Mouse (Mus musculus) testis, adult 2 months (tissue): ENCODE measurements at regions not wholly inside any gene's neighbourhood (a gene's known extent, or its start where the extent isn't known, plus 50 kb on each side); places are given as distances from the start of the nearest gene placed in this dataset.
A peak's percentile ranks its signal among the peaks of the same experiment; 100 is the strongest.

ENCODE experiments used
- H3K27ac ChIP-seq: fragments of 200-500 bp; 2 replicates; pipeline ENCODE4 v1.5.1; 2012; ENCODE audit warnings: low read depth, low read length; ENCODE audit not compliant: control insufficient read depth, insufficient read depth
- H3K27me3 ChIP-seq: fragments of 200-500 bp; 2 replicates; pipeline ENCODE4 v1.6.1; 2012; ENCODE audit warnings: mild to moderate bottlenecking, low read length, moderate library complexity; ENCODE audit not compliant: control insufficient read depth, insufficient read depth
- H3K36me3 ChIP-seq: fragments of 200-500 bp; 2 replicates; pipeline ENCODE4 v1.6.1; 2012; ENCODE audit warnings: mild to moderate bottlenecking, low read length; ENCODE audit not compliant: control insufficient read depth, insufficient read depth
- H3K4me1 ChIP-seq: fragments of 200-500 bp; 2 replicates; pipeline ENCODE4 v1.6.1; 2012; ENCODE audit warnings: low read length; ENCODE audit not compliant: control insufficient read depth, insufficient read depth
- H3K4me3 ChIP-seq: fragments of 200-500 bp; 2 replicates; pipeline ENCODE4 v1.5.1; 2012; ENCODE audit warnings: low read depth, mild to moderate bottlenecking, low read length, moderate library complexity, mixed read lengths; ENCODE audit not compliant: control insufficient read depth
- CTCF ChIP-seq: fragments of 200-500 bp; IDR thresholded peaks from 2 replicates; pipeline ENCODE4 v1.5.1; 2012; ENCODE audit warnings: low read depth, mild to moderate bottlenecking, inconsistent platforms, low read length, moderate library complexity; ENCODE audit not compliant: control insufficient read depth, insufficient read depth, insufficient replicate concordance
- POLR2A ChIP-seq: fragments of 200-500 bp; IDR thresholded peaks from 2 replicates; pipeline ENCODE4 v1.6.1; 2012; ENCODE audit warnings: low read depth, mild to moderate bottlenecking, inconsistent platforms, low read length, moderate library complexity; ENCODE audit not compliant: control insufficient read depth

GRCm38 (mm10) chr7:137522450-137522849 lies 85.0 kb downstream of the Glrx3 start:
- TF ChIP-seq CTCF (peak; percentile 52; the same call in 1 of the 2 replicates), POLR2A (no peak)
- H3K27me3 ChIP-seq: no peaks in the 10 kb centered on the region
- H3K4me3 ChIP-seq: no peak overlapping the region
- no peaks in the 10 kb centered on the region for H3K36me3 ChIP-seq
- no peak overlapping the region for H3K27ac ChIP-seq
- no peaks in the 10 kb centered on the region; the same call in 1 of the 2 replicates for H3K4me1 ChIP-seq

GRCm38 (mm10) chr7:137533476-137533875 lies 96.1 kb downstream of the Glrx3 start:
- H3K27me3 ChIP-seq: no peaks in the 10 kb centered on the region
- no peaks in the 10 kb centered on the region for H3K4me1 ChIP-seq
- H3K4me3 ChIP-seq: no peak overlapping the region
- no peaks in the 10 kb centered on the region for H3K36me3 ChIP-seq
- H3K27ac ChIP-seq: no peak overlapping the region
- no peak for TF ChIP-seq CTCF

- Histone ChIP-seq H3K36me3 (no peaks in the 10 kb centered on the region), H3K4me3 (no peak overlapping the region), H3K4me1 (no peaks in the 10 kb centered on the region), H3K27ac (no peak overlapping the region), H3K27me3 (no peaks in the 10 kb centered on the region)
- TF ChIP-seq POLR2A (no peak), CTCF (no peak)
These were observed 112.6 kb downstream of the Glrx3 start for GRCm38 (mm10) chr7:137549991-137550390.

GRCm38 (mm10) chr7:137552551-137553198 lies 115.3 kb downstream of the Glrx3 start:
- TF ChIP-seq POLR2A: no peak
- no peak for TF ChIP-seq CTCF
- Histone ChIP-seq H3K4me3 (no peak overlapping the region), H3K27ac (no peak overlapping the region), H3K36me3 (no peaks in the 10 kb centered on the region), H3K4me1 (no peaks in the 10 kb centered on the region), H3K27me3 (no peaks in the 10 kb centered on the region)

GRCm38 (mm10) chr7:137555481-137555880 lies 118.1 kb downstream of the Glrx3 start:
- no peak for TF ChIP-seq CTCF
- no peak for TF ChIP-seq POLR2A
- H3K27ac ChIP-seq: no peak overlapping the region
- no peaks in the 10 kb centered on the region for H3K27me3 ChIP-seq
- no peaks in the 10 kb centered on the region for H3K4me1 ChIP-seq
- no peaks in the 10 kb centered on the region for H3K36me3 ChIP-seq
- H3K4me3 ChIP-seq: no peak overlapping the region

- H3K4me3 ChIP-seq: no peak overlapping the region
- no peaks in the 10 kb centered on the region for H3K36me3 ChIP-seq
- H3K4me1 ChIP-seq: no peaks in the 10 kb centered on the region
- no peak overlapping the region for H3K27ac ChIP-seq
- no peaks in the 10 kb centered on the region for H3K27me3 ChIP-seq
- TF ChIP-seq POLR2A (no peak), CTCF (no peak)
These were observed 120.0 kb downstream of the Glrx3 start for GRCm38 (mm10) chr7:137557439-137557838.

- H3K27me3 ChIP-seq: no peaks in the 10 kb centered on the region
- no peak overlapping the region for H3K27ac ChIP-seq
- no peak overlapping the region for H3K4me3 ChIP-seq
- no peak for TF ChIP-seq CTCF
- no peak for TF ChIP-seq POLR2A
- no peaks in the 10 kb centered on the region for H3K36me3 ChIP-seq
- no peaks in the 10 kb centered on the region for H3K4me1 ChIP-seq
These were observed 121.5 kb downstream of the Glrx3 start for GRCm38 (mm10) chr7:137558871-137559270.
